Mouse (Mus musculus) fibroblast of lung, adult 2 months (primary cell): Measurements from ENCODE around the gene Dnaic1.
"Not testable (repeated sequence)": the region's sequence is repeated elsewhere in the genome, so short reads cannot be mapped to it uniquely, and the experiment has no call there.

Source experiments
- DNase-seq: peaks from one replicate; pipeline ENCODE4 v3.0.0-alpha.2; 2011; ENCODE audit warnings: low read depth

The Dnaic1 gene

DNA sequence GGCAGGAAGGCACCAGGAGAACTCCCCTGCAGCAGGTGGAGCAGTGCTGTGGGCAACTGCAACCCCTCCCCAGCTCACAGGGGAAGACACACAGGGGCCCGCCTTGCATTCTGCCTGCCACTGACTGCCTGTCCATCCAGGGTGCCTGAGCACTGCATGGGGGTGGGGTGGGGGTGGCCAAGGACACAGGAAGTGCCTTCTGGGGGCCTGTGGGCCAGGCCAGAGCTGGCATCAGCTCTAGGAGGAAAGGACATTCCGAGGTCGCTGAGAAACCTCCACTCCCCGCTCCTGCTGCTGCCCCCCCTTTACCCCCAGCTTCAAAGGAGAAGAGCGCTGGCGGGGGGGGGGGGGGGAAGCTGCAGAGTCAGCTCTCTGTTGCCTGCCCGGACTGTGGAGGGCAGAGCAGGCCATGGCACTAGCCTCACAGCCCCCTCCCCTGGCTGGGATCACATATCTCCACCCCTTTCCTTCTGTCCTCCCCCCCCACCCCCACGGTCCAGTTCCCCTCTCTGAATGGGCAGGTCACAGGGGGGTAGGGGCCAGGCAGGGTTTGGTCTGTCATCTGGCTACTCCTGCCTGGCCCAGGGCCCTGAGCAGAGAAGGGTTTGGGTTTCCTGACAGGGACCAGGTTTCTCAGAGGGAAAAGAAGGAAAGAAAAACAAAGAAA lies 95.6 kb downstream of the Dnaic1 start:
- no peak for DNase-seq

DNA sequence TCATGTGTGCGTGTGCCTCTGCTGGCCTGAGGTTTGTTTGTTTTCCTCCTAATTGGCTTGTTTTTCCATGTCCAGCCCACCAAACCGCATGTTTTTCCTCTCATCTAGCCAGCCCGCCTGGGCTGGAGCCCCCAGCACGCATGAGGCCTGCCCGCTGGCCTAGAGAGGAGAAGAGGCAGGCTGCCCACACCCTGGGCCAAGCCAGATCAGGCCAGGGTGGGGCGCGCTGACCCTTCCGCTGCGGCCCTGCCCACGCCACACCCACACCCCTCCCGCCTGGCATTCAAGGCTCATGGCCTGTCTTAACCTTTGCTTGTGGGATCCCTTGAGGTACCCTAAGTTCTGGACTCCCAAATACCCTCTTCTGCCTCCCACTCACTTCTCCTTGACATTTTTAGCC lies 97.1 kb downstream of the Dnaic1 start:
- DNase-seq, result no peak

DNA sequence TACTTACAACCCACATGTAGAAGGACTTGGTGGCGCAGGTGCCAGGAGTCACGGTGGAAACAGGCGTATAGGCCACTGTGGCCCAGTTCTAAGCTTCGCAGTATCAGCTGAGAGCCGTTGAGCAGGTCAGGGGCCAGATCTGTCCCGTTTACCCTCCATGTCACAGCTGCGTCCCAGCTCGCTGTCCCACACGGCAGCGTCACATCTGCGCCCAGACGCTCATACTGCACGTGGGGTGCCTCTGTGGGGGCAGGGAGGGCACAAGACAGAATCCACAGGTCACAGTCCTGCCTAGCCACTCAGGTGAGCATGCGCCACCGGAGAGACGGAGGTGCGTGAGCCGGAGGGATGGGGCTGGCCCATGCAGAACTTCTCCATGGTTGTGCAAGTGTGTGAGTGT lies 101.3 kb downstream of the Dnaic1 start:
- DNase-seq, result no peak

DNA sequence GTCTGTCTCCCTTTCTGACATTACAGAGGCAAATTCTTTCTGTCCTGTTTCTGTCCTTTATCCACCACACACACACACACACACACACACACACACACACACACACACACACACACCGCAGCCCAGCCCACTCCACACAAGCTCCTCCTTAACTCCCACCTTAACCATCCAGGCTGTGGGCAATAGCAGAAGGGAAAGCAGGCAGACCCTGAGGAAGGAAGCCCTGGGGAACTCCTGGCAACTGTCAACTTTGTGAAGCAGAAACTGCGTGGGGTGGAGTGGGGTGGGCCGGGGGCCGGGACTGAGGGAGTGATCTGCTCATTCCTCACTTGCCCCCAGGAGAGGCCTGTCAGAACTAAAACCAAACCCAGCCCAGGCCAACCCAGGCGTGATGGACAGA lies 101.9 kb downstream of the Dnaic1 start:
- no peak for DNase-seq

DNA sequence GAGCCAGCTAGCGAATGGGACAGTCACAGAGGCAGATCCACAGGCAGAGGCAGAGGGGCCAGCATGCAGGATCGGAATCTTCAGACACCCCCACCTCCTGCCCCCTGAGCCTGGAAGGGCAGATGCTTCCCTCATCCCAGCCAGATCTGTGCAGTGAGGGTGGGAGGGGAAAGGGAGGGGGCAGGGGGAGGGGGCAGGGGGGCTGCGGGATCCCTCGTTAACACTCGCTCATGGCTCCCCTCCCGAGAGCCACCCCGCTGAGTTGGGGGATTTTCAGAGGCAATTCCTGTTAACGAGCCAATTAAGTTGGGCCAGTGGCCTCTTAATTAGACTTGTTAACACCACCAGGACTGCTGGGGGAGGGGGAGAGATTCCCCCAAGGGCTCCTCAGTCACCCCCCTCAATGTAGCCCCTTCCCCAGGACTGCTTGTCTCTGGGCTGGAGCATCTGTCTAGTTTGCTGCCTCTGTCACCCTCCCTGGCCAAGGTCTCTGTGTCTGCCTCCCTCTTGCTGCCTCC lies 102.4 kb downstream of the Dnaic1 start:
- no peak for DNase-seq

DNA sequence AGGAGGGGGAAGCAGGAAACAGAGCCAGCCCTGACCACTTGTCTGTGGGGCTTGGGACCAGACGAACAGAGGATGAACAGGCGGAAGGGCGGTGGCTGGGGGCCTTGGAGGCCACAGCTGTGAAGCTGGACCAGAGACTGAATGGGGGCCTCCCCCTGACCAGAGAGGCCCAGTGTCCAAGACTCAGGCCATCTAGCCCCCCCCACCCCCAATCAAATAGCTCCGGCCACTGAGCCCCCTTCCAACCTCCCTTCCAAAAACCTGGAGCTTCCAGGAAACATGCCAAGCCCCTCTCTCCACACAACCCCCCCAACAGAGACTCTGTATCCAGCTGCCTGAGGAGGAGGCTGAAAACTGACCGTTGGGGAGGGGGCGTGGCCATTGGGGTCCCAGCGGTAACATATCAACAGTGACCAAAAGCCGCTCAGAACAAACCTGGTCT lies 103.0 kb downstream of the Dnaic1 start:
- no peak for DNase-seq

DNA sequence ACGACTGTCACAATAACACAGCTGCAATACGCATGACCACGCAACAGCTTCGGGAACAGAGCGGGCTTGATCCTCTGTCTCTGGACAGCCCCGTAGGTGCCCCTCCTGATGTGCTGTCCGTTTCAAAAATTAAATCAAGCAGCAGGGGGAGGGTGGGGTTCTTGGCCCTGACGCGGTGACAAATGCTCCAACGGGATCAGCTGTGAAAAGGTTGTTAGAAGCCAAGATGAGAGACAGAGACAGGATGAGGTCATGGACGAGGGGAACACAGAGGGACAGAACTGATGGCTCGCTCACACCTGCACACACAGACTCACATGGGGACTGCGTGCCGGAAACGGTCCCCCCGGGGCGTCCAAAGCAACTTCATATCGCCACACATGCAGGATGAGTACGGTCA lies 103.6 kb downstream of the Dnaic1 start:
- no peak for DNase-seq

DNA sequence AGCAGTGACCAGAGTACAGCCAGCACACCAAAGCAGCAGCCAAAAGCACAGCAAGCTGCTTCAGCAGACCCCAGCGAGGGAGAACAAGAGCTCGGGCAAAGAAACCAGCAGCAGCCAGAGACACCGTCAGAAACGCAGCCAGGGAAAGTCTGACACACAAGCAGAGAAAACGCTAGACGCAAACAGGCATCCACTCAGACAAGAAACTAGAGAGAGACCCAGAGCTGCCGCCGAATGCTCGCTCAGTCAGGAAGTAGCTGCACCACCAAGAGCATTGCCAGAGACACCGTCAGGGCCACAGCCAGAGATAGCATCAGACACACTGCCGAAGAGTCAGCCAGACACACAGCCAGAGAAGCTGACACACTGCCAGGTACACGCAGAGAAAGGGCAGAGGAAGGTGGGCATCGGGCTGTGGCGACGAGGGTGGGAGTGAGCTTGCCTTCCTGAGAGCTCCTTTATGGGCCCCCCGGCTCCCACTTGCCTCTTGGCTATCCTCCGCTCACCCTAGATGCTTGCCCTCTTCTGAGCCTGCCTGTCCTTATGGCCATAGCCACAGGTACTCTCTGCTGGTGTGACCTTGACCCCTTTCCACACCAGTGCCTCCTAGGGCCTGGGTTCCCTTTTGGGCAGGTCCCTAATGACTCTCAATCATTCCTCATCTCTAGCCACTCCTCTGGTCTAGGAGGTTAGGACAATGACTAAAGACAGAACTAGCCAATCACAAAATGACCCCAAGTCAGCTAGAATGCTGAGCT lies 106.9 kb downstream of the Dnaic1 start:
- no peak for DNase-seq

DNA sequence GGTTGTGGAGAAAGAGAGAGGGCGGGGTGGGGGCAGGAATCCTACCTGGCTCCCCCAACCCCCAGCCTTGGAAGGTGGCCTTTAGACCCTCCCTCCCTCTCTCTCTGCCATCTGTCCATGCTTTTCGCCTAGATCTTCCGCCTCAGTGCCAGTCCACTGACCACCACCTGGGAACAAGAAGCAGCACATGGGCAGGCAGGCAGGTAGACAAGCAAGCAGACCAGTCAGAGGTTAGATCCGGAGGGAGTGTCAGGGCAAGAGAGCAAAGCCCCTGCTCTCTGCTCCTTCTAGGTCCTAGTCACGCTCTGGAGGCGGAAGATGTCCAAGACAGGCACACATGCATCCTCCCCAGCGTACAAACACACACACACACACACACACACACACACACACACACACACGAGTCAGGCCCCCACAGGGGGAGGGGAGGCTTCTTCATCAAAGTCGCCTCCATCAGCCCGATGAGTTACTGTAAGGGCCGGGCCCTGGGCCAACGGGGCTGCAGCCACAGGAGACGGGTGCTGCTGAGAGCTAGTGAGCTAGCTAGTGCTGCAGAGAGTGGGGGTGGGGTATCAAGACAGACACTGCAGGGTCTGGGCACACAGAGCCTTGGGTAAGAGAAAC lies 107.5 kb downstream of the Dnaic1 start:
- DNase-seq, result no peak

DNA sequence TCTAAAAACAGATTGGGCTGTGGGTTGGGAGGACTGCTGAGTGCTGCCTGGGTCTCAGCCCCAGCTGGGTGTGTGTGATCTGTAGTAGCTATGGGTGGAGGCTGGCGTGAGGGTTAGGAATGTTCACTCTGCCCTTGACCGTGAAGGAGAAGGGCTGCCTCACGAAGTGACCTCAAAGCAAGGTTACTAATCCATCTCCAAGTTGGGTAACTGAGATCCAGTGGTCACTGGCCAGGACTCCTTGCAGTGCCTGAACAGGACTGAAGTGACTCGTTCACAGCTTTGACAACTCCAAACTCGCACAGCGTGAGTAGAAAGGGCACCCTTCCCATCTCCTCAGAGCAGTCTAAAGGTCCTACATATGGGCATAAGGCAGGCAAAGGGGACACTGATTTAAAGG lies 109.3 kb downstream of the Dnaic1 start:
- DNase-seq, result no peak

DNA sequence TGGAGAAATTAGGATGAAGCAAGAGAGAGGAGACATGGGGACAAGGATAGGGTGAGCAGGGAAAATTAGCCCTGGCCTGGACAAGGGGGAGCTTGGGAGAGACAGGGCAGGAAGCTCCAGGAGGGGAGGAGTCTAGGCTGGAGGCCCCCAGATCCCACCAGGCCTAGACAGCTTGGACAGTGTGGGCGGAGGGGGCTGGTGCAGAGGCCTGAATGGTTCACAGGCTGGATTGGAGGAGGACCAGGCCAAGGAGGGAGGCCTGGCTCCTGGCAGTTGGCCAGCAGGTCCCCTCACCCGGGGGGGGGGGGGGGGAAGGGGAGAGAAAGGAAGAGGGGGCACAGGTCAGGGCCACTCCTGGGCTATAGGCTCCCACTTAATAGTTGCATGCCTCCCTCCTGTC lies 109.7 kb downstream of the Dnaic1 start:
- no peak for DNase-seq

DNA sequence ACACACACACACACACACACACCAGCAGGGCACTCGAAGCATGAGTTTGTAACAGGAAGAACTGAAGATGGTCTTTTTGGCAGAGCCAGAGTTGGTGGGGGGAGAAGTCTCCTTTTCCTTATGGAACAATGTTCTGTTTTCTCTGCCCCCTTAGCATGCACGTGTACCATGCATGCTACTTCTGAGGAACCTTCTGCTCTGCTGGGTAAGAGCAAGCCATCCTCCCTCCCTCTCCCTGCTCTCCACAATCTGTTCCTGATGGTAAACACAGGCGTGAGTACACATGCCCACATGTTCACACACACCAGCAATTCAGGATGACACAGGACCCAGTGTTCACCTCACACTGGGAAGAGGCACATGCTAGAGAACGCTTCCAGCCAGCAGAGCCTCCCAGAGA lies 111.6 kb downstream of the Dnaic1 start:
- no peak for DNase-seq

DNA sequence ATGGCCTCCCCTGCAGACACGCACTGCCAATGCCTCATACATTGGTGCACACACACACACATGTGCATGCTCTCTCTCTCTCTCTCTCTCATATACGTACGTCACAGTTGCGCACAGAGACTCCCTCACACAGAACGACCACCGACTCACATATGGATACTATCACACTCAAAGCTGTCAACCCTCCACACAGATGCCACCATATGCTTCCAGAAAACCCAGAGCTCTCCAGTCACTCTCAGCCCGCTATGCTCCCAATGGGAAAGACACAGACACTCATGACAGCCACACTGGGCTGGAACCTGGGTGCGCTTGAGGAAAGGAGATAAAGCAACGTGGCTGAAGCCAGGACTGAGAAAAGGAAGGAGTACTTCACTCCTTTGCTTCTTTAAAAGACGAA lies 112.4 kb downstream of the Dnaic1 start:
- no peak for DNase-seq

DNA sequence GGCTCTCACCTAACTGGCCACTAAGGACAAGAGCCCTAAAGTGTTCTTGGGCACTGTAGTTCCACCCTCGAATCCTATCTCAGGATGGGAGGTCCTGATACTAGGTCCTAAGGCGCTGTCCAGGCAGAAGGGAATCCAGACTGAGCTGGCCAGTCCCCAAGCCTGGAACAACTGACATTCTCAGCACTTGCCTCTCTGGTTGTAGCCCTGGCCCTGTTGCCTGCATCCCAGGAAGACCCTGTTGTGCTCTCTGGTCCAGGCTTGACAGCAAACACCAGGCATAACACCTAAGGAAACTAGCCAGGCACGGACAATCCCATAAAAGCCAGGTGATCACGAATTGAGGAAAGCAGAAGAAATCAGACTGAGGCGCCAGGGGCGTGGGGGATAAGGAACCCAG lies 113.2 kb downstream of the Dnaic1 start:
- DNase-seq, result no peak

DNA sequence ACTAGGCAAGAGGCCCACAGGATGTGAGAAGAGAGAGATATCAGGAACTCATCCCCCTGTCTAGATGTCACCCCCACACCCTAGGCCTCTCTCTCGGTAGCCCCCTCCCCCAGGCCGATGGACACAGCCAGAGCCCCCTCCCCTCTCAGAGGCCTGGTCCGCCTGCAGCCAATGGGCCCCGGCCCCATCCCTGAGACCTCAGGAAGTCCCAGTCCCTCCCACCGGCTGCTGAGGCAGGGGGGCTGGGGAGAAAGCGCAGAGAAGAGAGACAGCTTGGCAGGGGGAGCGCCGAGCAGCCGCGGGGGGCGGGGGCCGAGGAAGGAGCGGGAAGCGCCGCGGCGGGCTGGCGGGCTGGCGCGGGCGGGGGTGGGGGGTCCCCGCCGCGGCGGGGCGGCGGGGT lies 113.7 kb downstream of the Dnaic1 start:
- not testable (repeated sequence) for DNase-seq

DNA sequence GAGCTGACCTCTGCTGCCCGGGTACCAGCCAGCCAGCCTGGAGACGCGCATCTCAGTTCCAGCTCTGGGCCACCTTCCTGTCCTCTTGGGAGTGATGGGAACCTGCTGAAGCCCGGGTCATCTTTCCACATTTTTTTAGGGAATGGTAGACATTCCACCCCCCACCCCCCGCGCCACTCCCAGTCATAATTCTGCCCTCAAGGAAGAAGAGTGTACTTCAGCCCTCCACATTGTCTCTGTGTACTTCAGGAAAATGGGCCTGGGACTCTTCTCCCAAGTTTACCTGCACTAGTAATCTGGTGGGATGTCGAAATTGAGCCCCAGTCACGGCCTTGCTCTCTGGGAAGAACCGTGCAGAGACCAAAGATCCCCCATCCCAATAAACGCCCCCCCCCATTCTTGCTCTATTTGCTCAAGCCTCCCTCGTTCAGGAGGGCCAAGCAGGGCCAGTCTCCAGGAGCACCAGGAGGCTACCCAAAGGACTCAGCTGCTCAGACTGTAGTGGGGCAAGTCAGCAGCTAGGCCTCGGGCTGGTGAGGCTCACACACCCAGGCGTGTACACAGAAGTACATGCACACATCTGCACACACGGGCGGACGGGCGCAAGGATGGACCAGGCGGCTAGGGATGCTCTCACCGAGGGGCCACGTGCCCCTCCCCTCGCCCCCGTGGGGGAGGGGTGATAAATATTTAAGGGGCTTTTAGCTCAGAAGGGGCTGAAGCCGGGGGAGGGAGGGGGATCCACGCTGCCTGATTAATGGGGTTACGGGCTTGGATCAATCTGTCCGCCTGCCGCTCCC lies 114.8 kb downstream of the Dnaic1 start:
- DNase-seq, result not testable (repeated sequence)

DNA sequence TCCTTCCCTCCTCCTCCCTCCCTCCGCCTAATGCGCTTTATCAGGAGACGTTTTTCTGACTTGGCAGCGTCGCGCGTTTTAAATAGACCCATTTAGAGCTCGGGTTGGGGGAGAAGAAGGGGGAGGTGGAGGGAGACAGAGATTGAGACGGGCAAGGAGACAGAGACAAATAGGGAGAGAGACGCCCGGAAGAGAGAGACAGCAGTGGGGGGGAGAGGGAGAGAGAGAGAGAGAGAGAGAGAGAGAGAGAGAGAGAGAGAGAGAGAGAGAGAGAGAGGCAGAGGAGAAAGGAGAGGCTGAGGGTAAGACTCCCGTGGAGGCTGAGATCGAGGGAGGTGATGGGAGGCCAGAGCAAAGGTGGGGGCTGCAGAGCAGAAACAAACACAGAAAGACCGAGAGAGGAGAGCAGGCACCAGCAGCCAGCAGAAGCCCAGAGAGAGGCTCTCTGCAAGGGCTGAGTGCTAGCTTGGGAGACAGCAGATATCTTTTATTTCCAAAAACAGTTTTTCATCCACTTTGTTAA lies 115.4 kb downstream of the Dnaic1 start:
- not testable (repeated sequence) for DNase-seq

DNA sequence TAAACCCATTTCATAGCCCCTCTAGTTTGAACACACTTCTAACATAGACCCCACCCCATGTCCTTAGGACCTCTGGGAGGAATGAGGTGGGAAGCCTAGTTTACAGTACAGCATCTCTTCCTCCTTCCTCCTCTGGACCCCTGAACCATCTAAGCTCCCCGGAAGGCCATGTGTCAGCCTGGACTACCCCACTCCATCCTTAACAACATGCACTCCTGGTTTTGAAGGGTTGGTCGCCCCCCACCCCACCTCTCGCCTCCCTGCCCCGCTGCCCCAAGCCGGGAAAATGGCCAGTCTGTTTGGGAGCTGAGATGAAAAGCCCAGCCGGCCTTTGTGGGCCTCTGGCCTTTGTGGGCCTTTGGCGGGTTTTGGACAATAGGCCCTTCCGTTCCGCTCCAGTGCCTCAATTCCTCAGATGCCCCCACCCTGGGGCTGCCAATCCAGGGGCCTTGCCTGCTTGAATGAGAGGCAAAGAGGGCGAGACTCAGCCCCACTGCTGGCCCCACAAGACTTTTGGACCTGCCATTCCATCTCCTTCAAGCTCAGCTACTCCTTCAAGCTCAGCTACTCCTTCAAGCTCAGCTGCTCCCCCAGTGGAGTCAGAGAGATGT lies 116.4 kb downstream of the Dnaic1 start:
- not testable (repeated sequence) for DNase-seq
